Mouse (Mus musculus) adrenal gland, adult 18-20 months (tissue): ENCODE data around the gene Scamp2. TPM values are rescaled to one million over a fixed set of nuclear protein-coding genes. Genes with fewer than 3 reads are reported as not detected.

ENCODE experiments used
- DNase-seq, 2 experiments: peaks; one replicate each; pipeline ENCODE4 v3.0.0; 2021 to 2022; ENCODE audit warnings: low spot score in 2 of 2
- total RNA-seq, 2 experiments: library from RNA; stranded (reverse); gene quantifications; 1 replicate in 1 of 2; 2 replicates in 1 of 2; pipeline ENCODE4 v1.2.3; 2021

Gene Scamp2
- total RNA-seq, 2 experiments from 2014 or later = 51.3 to 61.9 TPM

DNA sequence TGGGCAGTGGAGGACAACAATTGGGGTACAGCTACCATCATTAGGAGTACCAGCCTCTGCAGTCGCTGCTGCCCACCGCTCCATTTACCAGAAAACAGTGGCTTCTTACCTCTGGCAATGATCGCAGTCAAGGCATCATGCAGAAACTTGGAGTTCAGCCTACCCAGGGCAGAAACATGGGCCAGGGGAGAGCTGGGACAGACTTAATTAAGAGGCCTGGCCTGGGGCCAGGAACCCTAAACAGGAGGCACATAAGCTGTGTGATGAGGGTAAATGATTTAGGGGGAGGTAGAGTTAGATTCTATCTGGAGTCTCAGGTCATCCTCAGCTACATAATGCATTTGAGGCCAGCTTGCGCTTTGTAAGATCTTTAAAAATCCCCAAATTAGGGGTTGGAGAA, 11.6 kb upstream of the Scamp2 start:
- DNase-seq = no peak

DNA sequence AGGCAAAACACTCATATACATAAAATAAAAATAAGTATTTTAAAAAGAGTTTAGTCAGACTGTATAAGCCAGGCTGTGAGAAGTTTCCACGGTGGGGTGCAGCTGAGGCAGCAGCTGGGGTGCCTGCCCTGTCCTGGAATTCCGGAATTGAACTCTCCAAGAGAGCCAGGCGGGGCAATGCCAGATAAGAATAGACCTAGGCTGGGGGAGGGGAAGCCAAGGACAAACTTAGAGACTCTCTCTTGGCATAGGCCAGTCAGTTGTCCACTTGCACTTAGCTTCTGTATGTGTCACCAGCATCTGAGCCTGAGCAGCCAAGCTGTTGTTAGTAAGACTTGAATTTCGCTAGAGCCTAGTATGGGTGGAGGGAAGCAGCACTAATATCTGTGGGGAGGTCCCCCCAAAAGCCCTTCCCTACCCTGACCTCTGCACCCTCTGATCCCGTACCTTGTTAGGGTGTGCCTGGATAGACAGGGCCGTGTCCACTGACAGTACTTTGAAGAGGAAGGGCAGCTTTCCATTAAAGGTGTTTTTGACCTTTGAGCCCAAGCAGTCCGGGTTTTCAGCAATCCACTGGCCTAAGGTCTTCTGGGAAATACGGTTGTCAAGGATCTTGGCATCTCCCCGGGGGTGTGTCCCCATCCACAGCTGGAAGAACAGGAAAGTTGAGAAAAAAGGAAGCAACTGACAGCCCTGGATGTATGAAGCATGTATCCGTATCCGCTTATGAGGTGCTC, 10.4 kb upstream of the Scamp2 start:
- DNase-seq = no peak

GRCm38 (mm10) chr9:57552139-57552887, 8.4 kb upstream of the Scamp2 start, which contains the start of gene Mpi:
Gene Mpi, minus strand, starts transcription at chr9:57552763.
- DNase-seq = peak; percentile 60 to 67

GRCm38 (mm10) chr9:57553119-57553518, 7.6 kb upstream of the Scamp2 start:
- no peak for DNase-seq

DNA sequence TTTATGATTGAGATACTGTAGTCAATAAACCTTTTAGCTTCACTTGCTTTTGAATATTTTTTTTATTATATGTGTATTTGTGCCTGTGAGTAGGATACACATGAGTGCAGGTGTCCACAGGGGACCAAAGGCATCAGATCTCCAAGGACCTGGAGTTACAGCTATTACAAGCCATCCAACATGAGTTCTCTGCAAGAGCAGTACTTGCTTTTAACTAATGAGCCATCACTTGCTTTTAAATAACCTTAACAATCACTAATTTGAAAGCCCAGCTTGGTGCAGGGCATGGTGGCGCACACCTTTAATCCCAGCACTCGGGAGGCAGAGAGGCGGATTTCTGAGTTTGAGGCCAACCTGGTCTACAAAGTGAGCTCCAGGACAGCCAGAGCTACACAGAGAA, 6.0 kb upstream of the Scamp2 start:
- no peak for DNase-seq

- no peak for DNase-seq
Observed at GRCm38 (mm10) chr9:57557215-57557614, 3.5 kb upstream of the Scamp2 start.

- DNase-seq = no peak
Observed at GRCm38 (mm10) chr9:57558625-57559024, 2.1 kb upstream of the Scamp2 start.

GRCm38 (mm10) chr9:57559568-57559967, 1.2 kb upstream of the Scamp2 start:
- no peak for DNase-seq

DNA sequence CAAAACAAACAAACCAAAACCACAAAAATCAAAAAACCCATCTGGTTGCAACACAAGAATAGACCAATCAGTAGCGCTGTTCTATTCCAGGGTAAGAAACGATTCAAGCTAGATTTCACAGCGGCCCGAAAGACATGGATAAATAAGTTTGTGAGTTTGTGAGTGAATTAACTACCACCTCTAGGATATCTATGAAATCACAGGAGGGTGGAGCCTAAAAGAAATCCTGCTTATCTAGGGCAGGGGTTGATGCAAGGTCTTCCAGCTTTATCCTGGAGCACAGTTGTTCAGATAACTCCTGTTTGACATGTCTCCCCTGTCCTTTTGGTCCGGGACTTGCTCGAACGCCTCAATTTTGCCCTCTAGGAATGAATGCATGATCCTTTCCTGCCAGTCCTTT, 480 bp upstream of the Scamp2 start:
- DNase-seq = no peak

DNA sequence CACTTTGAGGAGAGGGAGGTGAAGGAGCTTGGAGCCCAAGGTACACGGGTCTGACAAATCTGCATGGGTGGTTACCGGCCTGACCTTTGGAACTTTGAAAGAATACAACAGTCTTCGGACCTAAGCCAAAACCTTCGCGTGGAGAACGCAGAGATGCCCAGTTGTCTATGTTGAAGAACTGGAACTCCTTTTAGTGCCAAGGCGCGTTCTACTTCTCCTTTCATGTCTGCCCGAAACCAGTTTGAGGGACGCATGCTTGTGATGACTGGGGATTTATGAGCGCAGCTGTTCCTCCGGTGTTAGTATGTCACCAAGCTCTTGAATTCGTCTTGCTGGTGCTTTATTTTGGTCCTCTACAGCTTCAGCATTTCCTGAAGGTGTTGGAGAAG, 962 bp downstream of the Scamp2 start:
- no peak for DNase-seq

DNA sequence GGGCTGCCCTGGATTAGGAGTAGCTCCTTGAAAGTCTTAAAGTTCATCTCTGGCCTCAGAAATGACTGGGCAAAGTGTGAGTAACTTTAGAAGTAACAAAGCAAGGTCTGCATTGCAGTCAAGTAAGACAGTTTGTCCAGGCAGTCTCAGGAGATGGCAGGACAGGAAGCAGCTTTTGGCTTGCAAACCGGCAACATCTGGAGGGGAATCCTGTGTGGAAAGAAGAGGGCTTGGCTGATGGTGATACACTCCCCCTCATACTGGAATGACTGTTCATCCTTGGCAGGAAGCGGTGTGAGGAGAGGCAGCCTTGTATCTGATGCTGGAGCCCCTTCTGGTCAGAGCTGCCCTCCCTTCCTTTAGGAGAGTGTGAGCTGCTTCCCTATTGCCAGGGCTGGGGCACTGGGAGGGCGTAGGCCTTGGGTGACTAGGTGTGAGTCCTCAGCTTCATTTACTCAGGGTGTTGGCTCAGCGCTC, 2.2 kb downstream of the Scamp2 start:
- DNase-seq = no peak

DNA sequence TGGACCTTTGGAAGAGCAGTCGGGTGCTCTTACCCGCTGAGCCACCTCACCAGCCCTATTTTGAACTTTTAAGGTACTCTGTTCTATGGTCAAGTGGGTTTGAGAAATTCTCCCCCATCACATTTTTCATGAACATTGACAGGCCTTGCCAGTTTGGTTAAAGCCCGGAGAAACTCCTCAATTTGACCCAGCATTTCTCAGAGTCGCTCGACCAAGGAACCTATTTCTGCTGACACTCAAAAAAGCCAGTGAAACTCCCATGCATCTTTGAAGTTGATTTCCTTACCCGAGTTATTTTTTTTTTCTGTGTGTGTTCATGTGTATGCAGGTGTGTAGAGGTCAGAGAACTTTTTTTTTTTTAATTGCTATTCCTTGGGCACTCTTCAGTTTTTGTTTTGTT, 3.9 kb downstream of the Scamp2 start:
- no peak for DNase-seq

DNA sequence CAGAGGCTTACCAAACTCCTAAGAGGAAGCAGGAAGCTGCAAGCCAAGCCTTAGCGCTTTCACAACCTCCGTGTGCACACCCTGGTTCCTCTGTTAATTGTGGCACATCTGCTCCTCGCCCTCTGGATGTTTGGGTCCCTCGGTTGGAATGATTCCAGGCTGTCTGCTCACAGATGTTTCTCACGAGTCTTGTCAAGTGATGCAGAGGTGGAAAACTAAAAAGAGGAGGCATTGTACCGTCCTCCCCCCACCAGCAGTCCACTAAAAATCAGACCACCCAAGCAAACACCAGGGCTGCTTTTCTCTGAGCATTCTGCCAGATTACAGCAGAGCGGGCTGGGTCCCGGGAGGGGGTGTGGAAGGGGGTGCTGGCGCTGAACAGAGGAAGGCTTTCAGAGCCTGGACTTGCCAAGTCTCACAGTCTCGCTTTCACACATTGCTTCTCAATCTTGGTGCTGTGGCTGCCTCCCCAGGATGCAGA, 5.0 kb downstream of the Scamp2 start:
- DNase-seq = no peak

- DNase-seq = no peak
Observed at GRCm38 (mm10) chr9:57566846-57567245, 6.1 kb downstream of the Scamp2 start.

DNA sequence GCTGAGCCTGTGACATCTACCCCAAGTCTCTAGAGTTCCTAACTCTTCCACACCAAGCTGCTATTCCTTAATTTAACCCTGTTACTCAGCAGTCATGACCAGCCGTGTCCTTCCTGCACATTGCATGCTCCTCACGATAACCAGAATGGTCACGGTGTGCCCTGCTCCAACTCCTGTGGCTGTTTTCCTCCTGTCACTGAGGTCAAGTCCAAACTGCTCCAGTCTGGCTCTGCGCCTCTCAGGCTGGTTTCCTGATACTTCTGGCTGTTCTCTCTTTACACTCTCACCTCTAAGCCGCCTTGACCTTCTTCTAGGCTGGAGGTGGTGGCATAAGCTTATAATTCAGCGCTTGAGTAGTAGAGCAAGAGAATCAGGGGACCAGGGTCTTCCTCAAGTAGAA, 7.8 kb downstream of the Scamp2 start:
- no peak for DNase-seq

GRCm38 (mm10) chr9:57574397-57574796, 13.7 kb downstream of the Scamp2 start:
- no peak for DNase-seq

DNA sequence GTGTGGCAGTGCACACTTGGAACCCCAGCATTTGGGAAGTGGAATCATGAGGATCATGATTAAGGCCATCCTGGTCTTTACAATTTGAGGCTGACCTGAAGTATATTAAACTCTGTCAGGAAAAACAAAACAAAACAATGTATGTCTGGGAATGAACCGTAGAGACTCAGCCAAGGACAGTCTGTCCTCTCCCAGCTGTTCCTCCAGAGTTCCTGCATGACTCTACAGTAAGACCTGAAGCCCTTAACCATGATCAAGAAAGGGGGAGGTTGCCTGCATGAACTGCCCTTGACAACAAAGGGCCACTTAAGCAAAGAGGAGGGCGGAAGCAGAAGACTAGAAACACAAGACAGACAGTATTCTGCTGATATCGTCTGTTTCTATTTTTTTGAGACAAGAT, 14.8 kb downstream of the Scamp2 start:
- no peak for DNase-seq

DNA sequence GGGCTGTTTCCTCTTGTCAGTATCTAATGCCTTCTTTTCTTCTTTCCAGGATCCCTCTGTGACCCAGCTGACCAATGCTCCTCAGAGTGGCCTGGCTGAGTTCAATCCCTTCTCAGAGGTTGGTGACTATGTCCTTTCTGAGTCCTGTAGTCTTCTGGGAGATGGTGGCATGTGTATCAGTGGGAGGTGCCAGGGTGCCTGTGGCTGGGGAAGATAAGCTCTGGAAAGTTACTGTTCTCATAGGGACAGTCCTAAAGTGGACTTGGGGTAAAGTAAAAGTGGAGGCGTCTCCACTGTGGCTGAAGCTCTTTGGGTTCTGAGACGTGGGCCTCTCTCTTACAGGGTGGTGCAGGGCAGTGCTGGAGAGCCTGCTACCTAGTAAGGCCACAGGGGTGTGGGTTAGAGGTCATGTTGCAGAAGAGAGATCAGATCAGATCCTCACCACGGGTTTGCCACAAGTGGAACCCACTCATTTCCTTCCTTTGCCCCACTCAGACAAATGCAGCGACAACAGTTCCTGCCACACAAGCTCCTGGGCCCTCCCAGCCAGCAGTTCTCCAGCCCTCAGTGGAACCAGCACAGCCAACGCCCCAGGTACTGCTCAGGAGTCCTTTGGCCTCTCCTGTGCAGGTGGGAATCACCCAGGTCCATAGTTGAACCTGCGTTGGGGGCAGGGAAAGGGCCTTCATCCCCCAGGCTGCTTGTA, 16.6 kb downstream of the Scamp2 start:
- DNase-seq = no peak

DNA sequence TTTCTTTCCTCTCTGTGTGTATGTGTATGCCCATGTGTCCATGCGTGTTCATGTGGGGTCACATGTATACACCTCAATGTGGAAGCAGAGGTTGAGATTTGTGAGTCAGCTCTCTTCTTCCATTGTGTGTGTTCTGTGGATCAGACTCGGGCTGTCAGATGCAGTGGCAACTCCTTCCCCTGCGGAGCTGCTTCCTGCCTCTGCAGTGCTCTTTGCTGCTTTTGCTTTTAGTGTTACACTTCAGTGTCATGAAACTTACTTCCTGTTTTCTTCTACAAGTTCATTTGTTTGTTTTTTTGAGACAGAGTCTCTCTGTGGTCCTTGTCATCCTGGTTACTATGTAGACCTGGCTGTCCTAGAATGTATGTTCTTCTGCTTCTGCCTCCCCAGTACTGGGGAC, 24.2 kb downstream of the Scamp2 start:
- no peak for DNase-seq

- peak; percentile 81 to 83 for DNase-seq
Observed at GRCm38 (mm10) chr9:57589224-57590126, 28.7 kb downstream of the Scamp2 start, which contains the start of gene Ulk3. Gene Ulk3, plus strand, starts transcription at chr9:57589452.

DNA sequence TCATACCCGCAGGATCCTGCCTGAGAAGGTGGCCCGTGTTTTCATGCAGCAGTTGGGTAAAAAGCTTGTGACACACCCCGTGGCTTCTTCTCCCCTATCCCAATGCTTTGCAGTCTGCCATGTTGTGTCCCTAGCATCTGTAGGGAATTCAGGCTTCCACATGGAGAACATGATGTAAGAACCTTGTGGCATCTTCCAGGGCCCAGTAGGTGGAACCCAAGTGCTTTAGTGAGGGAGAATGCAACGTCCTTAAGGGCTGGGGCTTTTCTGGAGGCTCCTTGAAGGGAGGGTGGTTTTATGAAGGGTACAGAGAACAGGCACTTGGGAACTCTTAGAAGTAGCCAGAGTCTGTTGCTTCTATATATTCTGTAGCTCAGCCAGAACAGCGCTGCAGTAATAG, 30.0 kb downstream of the Scamp2 start:
- DNase-seq = no peak
